Mouse (Mus musculus): ENCODE results near the gene Nxph4. TPM values are rescaled to one million over a fixed set of nuclear protein-coding genes. Genes with fewer than 3 reads are reported as not detected.
A peak's percentile ranks its signal among the peaks of the same experiment; 100 is the strongest.

Nxph4 gene
- polyA plus RNA-seq, 1 experiment from 2014 or later, result 2.3 TPM

DNA sequence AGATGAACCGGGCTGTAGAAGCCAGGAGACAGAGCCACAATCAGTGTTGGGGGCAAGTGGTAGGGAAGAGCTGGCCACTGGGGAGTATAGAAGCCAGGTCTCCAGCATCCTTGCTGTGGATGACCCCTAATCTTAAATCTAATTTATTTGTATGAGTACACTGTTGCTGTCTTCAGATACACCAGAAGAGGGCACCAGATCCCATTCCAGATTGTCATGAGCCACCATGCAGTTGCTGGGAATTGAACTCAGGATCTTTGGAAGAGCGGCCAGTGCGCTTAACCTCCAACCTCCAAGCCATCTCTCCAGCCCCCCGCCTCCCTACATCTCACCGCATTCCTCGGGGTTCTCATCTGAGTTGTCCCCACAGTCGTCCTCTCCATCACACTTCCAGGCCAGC, 12.1 kb upstream of the Nxph4 start:
- H3K4me1 ChIP-seq (ENCODE audit: insufficient read depth, low read length), result no peaks in the 10 kb centered on the region
- no peak overlapping the region for H3K4me3 ChIP-seq (ENCODE audit: low read length)
- no peaks in the 10 kb centered on the region for H3K27me3 ChIP-seq (ENCODE audit: insufficient read depth, low read length)
- peaks cover 28% of the 10 kb centered on the region; the same call in 1 of the 2 replicates for H3K36me3 ChIP-seq (ENCODE audit: insufficient read depth, low read length)
- no peak overlapping the region for H3K4me2 ChIP-seq (replicated peaks; ENCODE audit: low read depth, low read length)
- H3K27ac ChIP-seq (ENCODE audit: low read length), result no peak overlapping the region
- no peak for ATAC-seq (ENCODE audit: low FRiP score, low TSS enrichment)
- WGBS, result 90% methylated on average over 7 of the region's 7 CpGs
- H3K9ac ChIP-seq (replicated peaks; ENCODE audit: low read length), result no peak overlapping the region
- no peaks in the 10 kb centered on the region for H3K9me3 ChIP-seq (ENCODE audit: low read length)

DNA sequence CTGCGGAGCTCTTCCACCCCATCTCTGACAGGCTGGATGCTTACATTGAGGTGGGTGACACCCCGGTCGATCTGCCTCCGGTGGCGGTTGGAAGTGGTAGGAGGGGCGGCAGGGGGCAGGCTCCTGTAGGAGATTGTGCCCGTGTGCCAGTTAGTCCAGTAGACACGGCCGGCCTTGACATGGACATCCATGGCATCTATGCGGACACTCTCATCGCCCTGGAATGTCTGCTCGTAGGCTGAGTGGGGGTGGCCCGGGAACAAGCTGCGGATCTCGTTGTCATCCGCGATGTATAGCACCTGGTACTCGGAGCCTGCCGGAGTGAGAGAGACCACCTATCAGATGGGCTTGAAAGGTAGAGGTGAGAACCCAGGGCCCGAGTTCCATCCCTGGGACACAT, 10.0 kb upstream of the Nxph4 start:
- 89% methylated on average over 20 of the region's 20 CpGs for WGBS
- H3K27ac ChIP-seq (ENCODE audit: low read length), result no peak overlapping the region
- no peaks in the 10 kb centered on the region for H3K4me1 ChIP-seq (ENCODE audit: insufficient read depth, low read length)
- H3K27me3 ChIP-seq (ENCODE audit: insufficient read depth, low read length), result no peaks in the 10 kb centered on the region
- H3K36me3 ChIP-seq (ENCODE audit: insufficient read depth, low read length), result peaks cover 30% of the 10 kb centered on the region; the same call in 1 of the 2 replicates
- no peak overlapping the region for H3K4me2 ChIP-seq (replicated peaks; ENCODE audit: low read depth, low read length)
- H3K4me3 ChIP-seq (ENCODE audit: low read length), result no peak overlapping the region
- no peaks in the 10 kb centered on the region for H3K9me3 ChIP-seq (ENCODE audit: low read length)
- ATAC-seq (ENCODE audit: low FRiP score, low TSS enrichment), result no peak
- no peak overlapping the region for H3K9ac ChIP-seq (replicated peaks; ENCODE audit: low read length)

DNA sequence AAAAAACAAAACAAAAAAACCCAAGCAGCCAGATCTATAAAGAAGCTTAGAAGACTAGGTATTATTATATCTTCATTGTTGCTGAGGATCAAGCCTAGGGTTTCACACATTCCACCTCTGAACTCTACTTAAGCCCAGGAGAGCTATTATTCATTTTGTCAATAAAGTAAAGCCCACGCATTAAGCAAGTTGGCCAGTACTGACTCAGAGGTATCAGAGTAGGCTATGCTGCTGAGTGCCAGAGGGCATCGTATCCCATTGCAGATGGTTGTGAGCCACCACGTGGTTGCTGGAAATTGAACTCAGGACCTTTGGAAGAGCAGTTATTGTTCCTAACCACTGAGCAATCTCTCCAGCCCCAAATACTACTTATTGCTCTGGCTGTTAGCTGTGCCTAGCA, 9.6 kb upstream of the Nxph4 start:
- Histone ChIP-seq H3K4me3 (ENCODE audit: low read length) (no peak overlapping the region), H3K4me1 (ENCODE audit: insufficient read depth, low read length) (no peaks in the 10 kb centered on the region), H3K9me3 (ENCODE audit: low read length) (no peaks in the 10 kb centered on the region), H3K27me3 (ENCODE audit: insufficient read depth, low read length) (no peaks in the 10 kb centered on the region), H3K27ac (ENCODE audit: low read length) (no peak overlapping the region), H3K9ac (replicated peaks; ENCODE audit: low read length) (no peak overlapping the region), H3K36me3 (ENCODE audit: insufficient read depth, low read length) (peaks cover 30% of the 10 kb centered on the region; the same call in 1 of the 2 replicates), H3K4me2 (replicated peaks; ENCODE audit: low read depth, low read length) (no peak overlapping the region)
- ATAC-seq (ENCODE audit: low FRiP score, low TSS enrichment), result no peak
- 64% methylated on average over 3 of the region's 3 CpGs for whole genome bisulfite sequencing

DNA sequence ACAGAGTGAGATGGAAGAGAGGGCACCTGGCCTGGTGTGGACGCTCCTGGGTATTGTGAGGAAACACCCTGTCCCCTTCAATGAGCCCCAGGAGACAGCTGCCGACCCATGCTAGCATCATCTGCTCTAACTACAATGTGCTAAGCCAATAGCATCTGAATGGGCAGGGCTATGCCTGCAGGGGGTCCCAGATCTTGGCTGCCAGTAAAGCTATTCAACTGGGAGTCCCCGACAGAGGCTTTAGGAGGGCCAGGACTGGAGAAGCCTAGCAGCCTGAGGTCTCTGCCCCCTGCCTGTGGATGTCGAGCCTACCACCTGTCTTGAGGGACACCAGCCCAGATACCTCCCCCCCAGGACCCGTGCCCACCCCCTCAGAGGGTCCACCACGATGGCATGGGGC, 8.4 kb upstream of the Nxph4 start:
- ATAC-seq (ENCODE audit: low FRiP score, low TSS enrichment), result no peak
- 46% methylated on average over 6 of the region's 6 CpGs for WGBS
- peaks cover 26% of the 10 kb centered on the region; the same call in 1 of the 2 replicates for H3K36me3 ChIP-seq (ENCODE audit: insufficient read depth, low read length)

DNA sequence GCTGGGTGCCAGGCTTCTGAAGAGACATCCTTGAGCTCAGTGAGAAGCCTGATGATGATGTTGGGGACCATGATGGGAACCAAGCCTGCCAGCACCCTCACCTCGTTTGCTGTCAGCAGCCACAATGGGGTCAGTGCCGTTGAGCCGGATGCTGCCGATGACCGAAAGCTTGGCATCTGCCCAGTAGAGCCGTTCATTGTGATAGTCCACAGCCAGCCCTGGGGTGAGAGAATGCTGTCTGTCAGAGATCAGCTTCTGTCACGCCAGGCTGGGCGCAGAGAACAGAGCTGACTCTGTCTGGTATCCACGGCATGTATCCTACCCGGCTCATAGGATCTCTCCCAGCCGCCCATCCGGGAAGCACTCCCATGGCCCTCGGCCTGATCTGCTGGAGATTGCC, 7.7 kb upstream of the Nxph4 start:
- Histone ChIP-seq H3K27me3 (ENCODE audit: insufficient read depth, low read length) (peaks cover 1% of the 10 kb centered on the region; the same call in 1 of the 2 replicates), H3K27ac (ENCODE audit: low read length) (no peak overlapping the region), H3K9me3 (ENCODE audit: low read length) (no peaks in the 10 kb centered on the region), H3K9ac (replicated peaks; ENCODE audit: low read length) (no peak overlapping the region), H3K36me3 (ENCODE audit: insufficient read depth, low read length) (peaks cover 26% of the 10 kb centered on the region; the same call in 1 of the 2 replicates), H3K4me2 (replicated peaks; ENCODE audit: low read depth, low read length) (no peak overlapping the region), H3K4me1 (ENCODE audit: insufficient read depth, low read length) (no peaks in the 10 kb centered on the region), H3K4me3 (ENCODE audit: low read length) (no peak overlapping the region)
- WGBS, result 63% methylated on average over 13 of the region's 13 CpGs
- ATAC-seq (ENCODE audit: low FRiP score, low TSS enrichment), result peak; percentile 41

More for the DNA sequence above, 8.4 kb upstream of the Nxph4 start:
- Histone ChIP-seq H3K4me1 (ENCODE audit: insufficient read depth, low read length) (no peaks in the 10 kb centered on the region), H3K27me3 (ENCODE audit: insufficient read depth, low read length) (no peaks in the 10 kb centered on the region), H3K27ac (ENCODE audit: low read length) (no peak overlapping the region), H3K9me3 (ENCODE audit: low read length) (no peaks in the 10 kb centered on the region), H3K4me3 (ENCODE audit: low read length) (no peak overlapping the region), H3K4me2 (replicated peaks; ENCODE audit: low read depth, low read length) (no peak overlapping the region), H3K9ac (replicated peaks; ENCODE audit: low read length) (no peak overlapping the region)

DNA sequence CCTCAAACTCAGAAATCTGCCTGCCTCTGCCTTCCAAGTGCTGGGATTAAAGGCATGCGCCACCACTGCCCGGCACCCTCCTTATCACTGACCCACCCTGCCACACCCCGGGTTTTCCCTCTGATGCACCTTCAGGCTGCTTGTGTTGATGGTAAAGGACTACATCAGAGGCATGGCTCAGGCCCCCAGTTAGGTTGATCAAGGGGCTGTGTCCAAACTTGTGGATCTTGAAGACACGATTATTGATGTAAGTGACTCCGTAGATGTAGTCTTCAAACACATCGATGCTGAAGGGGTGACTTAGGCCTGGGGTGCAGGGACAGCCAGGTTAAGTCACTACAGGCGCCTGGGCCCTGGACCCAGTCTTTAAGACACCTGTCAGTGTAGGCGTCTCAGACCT, 7.2 kb upstream of the Nxph4 start:
- H3K36me3 ChIP-seq (ENCODE audit: insufficient read depth, low read length), result peaks cover 26% of the 10 kb centered on the region; the same call in 1 of the 2 replicates
- WGBS, result 95% methylated on average over 8 of the region's 8 CpGs
- H3K4me1 ChIP-seq (ENCODE audit: insufficient read depth, low read length), result no peaks in the 10 kb centered on the region
- no peak overlapping the region for H3K4me3 ChIP-seq (ENCODE audit: low read length)
- no peak overlapping the region for H3K27ac ChIP-seq (ENCODE audit: low read length)
- no peak for ATAC-seq (ENCODE audit: low FRiP score, low TSS enrichment)
- H3K9ac ChIP-seq (replicated peaks; ENCODE audit: low read length), result no peak overlapping the region
- H3K27me3 ChIP-seq (ENCODE audit: insufficient read depth, low read length), result peaks cover 5% of the 10 kb centered on the region
- H3K9me3 ChIP-seq (ENCODE audit: low read length), result no peaks in the 10 kb centered on the region
- no peak overlapping the region for H3K4me2 ChIP-seq (replicated peaks; ENCODE audit: low read depth, low read length)

DNA sequence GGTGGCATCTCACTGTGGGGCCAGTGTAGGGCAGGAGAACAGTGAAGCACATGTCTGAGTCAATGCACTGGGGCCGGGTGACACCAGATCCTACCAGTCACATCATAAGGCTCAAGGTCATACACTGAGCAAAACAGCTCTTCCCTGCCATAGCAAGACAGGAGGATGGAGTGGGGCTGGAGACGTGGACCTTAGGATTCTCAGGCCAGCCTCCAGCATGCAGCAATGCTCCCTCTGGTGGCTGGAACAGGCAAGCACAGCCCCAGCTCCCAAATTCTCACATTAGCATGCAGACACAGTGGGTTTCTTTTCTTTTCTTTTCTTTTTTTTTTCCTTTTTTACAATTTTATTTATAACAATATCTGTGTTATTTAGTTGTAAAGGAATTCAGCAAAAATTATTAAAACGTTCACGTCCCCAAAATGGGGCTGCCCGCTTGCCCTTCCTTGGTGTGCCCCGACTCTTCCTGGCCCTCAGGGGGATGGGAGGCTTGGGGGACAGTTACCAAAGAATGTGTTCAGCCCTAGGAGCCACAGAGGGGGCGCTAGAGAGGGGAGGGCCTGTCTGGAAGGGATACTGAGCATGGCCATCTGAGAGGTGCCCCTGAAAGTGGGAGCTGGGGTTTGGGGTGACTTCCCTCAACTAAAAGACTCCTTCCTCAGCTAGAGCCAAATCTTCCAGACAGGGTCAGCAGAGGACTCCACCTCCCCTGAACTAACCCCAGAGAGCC, 3.7 kb upstream of the Nxph4 start:
- ATAC-seq (ENCODE audit: low FRiP score, low TSS enrichment), result no peak
- no peak overlapping the region for H3K4me2 ChIP-seq (replicated peaks; ENCODE audit: low read depth, low read length)
- H3K27me3 ChIP-seq (ENCODE audit: insufficient read depth, low read length), result peaks cover 40% of the 10 kb centered on the region
- no peak overlapping the region for H3K4me3 ChIP-seq (ENCODE audit: low read length)
- H3K4me1 ChIP-seq (ENCODE audit: insufficient read depth, low read length), result peaks cover 17% of the 10 kb centered on the region
- no peaks in the 10 kb centered on the region for H3K9me3 ChIP-seq (ENCODE audit: low read length)
- peaks cover 10% of the 10 kb centered on the region; the same call in 1 of the 2 replicates for H3K36me3 ChIP-seq (ENCODE audit: insufficient read depth, low read length)
- no peak overlapping the region for H3K27ac ChIP-seq (ENCODE audit: low read length)
- no peak overlapping the region for H3K9ac ChIP-seq (replicated peaks; ENCODE audit: low read length)
- 25% methylated on average over 7 of the region's 7 CpGs for WGBS

DNA sequence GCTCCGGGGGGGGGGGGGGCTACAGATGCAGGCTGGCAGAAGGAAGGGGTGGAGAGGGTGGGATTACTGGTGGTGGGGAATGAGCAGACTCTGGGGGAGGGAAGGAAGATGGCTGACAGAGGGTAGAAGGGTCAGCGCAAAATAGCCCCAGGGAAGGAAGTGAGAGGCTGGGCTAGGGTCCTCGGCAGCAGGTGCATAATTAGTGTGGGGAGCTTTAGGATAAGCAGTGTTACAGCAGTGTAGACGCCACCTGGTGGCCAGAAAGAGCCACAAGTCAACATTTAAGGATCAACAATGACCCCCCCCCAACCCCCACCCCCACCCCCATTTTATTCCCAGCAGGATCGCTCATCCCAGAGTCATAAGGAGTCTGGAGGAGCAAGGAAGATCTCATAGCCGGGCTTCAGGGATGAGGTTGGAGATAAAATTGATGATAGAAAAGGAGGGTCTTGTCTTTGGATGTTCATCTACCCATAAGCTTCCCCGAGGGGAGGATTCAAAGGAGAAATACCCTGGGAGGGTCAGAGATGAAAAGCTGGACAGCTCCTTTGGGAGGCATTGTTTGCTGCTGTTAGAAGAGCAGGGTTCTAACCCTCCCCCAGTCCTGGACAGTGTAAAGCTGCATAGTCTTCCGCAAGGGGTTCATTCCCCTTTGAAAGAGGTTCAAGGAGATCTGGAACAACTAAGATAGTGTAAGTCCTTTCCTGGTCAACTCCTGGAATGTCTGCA, 2.4 kb upstream of the Nxph4 start:
- H3K4me2 ChIP-seq (replicated peaks; ENCODE audit: low read depth, low read length), result no peak overlapping the region
- peaks cover 10% of the 10 kb centered on the region; the same call in 1 of the 2 replicates for H3K36me3 ChIP-seq (ENCODE audit: insufficient read depth, low read length)
- H3K27ac ChIP-seq (ENCODE audit: low read length), result no peak overlapping the region
- H3K9me3 ChIP-seq (ENCODE audit: low read length), result no peaks in the 10 kb centered on the region
- no peak for ATAC-seq (ENCODE audit: low FRiP score, low TSS enrichment)
- WGBS, result 14% methylated on average over 8 of the region's 8 CpGs
- no peak overlapping the region for H3K4me3 ChIP-seq (ENCODE audit: low read length)
- peaks cover 52% of the 10 kb centered on the region for H3K27me3 ChIP-seq (ENCODE audit: insufficient read depth, low read length)
- H3K9ac ChIP-seq (replicated peaks; ENCODE audit: low read length), result no peak overlapping the region
- peaks cover 17% of the 10 kb centered on the region for H3K4me1 ChIP-seq (ENCODE audit: insufficient read depth, low read length)

DNA sequence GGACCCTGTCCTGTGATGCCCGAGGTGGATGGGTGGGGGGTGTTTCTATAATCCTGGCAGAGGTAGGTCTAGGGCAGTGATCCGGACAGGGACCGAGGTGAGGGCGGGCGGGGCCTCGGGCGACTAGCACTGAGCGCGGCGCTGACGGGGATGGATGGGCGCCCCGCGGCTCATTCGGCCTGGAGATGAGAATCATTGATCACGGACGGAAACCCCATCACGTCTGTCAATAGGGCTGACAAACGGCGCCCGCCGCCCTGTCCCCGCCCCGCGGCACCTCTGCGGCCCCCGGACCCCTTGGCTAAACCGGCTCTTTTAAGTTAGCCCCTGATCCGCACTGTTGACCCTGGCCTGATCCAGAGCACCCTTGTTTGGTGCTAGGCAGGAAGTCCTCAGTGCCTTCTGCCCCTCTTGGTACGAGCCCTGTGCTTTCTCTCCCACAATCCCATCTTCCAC, 598 bp upstream of the Nxph4 start:
- 0 out of 2 replicates have a peak, but pooled peaks cover 3% of the 10 kb centered on the region for H3K36me3 ChIP-seq (ENCODE audit: insufficient read depth, low read length)
- peak overlapping the region; percentile 50 for H3K4me3 ChIP-seq (ENCODE audit: low read length)
- H3K4me2 ChIP-seq (replicated peaks; ENCODE audit: low read depth, low read length), result peak overlapping the region; percentile 78
- H3K27me3 ChIP-seq (ENCODE audit: insufficient read depth, low read length), result peaks cover 70% of the 10 kb centered on the region
- H3K4me1 ChIP-seq (ENCODE audit: insufficient read depth, low read length), result peaks cover 28% of the 10 kb centered on the region
- under 1% methylated on average over 30 of the region's 30 CpGs for WGBS
- H3K9me3 ChIP-seq (ENCODE audit: low read length), result no peaks in the 10 kb centered on the region
- H3K9ac ChIP-seq (replicated peaks; ENCODE audit: low read length), result no peak overlapping the region
- no peak overlapping the region for H3K27ac ChIP-seq (ENCODE audit: low read length)
- ATAC-seq (ENCODE audit: low FRiP score, low TSS enrichment), result peak; percentile 20; the same call in 1 of the 2 replicates

DNA sequence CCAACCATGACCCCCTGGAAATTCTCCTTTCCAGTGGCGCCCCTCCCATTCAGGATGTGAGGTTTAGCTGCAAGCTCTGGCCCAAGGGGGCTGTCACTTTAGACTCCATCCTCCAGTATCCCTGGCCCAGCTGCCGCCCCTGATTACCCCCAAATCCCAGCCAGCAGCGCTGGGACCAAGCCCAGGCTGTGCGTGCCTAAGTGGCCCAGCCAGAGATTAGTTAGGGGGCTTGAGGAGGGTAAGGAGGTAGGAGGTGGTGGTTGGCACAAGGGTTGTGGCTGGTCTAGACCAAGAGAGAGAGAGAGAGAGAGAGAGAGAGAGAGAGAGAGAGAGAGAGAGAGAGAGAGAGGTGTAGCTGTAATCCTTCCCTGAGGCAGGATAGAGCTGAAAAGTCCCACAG, 2.8 kb downstream of the Nxph4 start:
- H3K27me3 ChIP-seq (ENCODE audit: insufficient read depth, low read length), result peaks cover 100% of the 10 kb centered on the region
- H3K36me3 ChIP-seq (ENCODE audit: insufficient read depth, low read length), result no peaks in the 10 kb centered on the region
- peaks cover 31% of the 10 kb centered on the region for H3K4me1 ChIP-seq (ENCODE audit: insufficient read depth, low read length)
- no peak overlapping the region for H3K9ac ChIP-seq (replicated peaks; ENCODE audit: low read length)
- no peak overlapping the region for H3K4me3 ChIP-seq (ENCODE audit: low read length)
- no peak overlapping the region for H3K27ac ChIP-seq (ENCODE audit: low read length)
- no peak for ATAC-seq (ENCODE audit: low FRiP score, low TSS enrichment)
- no peak overlapping the region for H3K4me2 ChIP-seq (replicated peaks; ENCODE audit: low read depth, low read length)
- 10% methylated on average over 4 of the region's 4 CpGs for WGBS
- no peaks in the 10 kb centered on the region for H3K9me3 ChIP-seq (ENCODE audit: low read length)

All from kidney, embryonic 16.5 days (tissue).